Mouse (Mus musculus) kidney, embryonic 15.5 days (tissue): Measurements from ENCODE around the gene Ngef. TPM values are rescaled to one million over a fixed set of nuclear protein-coding genes. Genes with fewer than 3 reads are reported as not detected.
A peak's percentile ranks its signal among the peaks of the same experiment; 100 is the strongest.

ENCODE experiments used
- ATAC-seq: fragments of 200-750 bp; cut with Nextera tagmentation; replicated peaks from 2 replicates; pipeline ENCODE4 v1.8.0; 2017; ENCODE audit warnings: moderate TSS enrichment; ENCODE audit not compliant: low FRiP score
- H3K27ac ChIP-seq: fragments of 300-500 bp; sonication (generic); 2 replicates; pipeline ENCODE4 v1.5.1; 2015; ENCODE audit warnings: mild to moderate bottlenecking, inconsistent platforms
- H3K27me3 ChIP-seq: fragments of 300-500 bp; sonication (generic); 2 replicates; pipeline ENCODE4 v1.6.1; 2015; ENCODE audit warnings: inconsistent platforms
- H3K36me3 ChIP-seq: fragments of 300-500 bp; sonication (generic); 2 replicates; pipeline ENCODE4 v1.6.1; 2015; ENCODE audit warnings: inconsistent platforms
- H3K4me1 ChIP-seq: fragments of 300-500 bp; sonication (generic); 2 replicates; pipeline ENCODE4 v1.6.1; 2015; ENCODE audit warnings: inconsistent platforms
- H3K4me2 ChIP-seq: fragments of 300-500 bp; sonication (generic); 2 replicates; pipeline ENCODE4 v1.6.1; 2015; ENCODE audit warnings: moderate library complexity, mild to moderate bottlenecking, inconsistent platforms
- H3K4me3 ChIP-seq: fragments of 300-500 bp; sonication (generic); replicated peaks from 2 replicates; pipeline ENCODE4 v1.5.1; 2015; ENCODE audit warnings: mild to moderate bottlenecking, inconsistent platforms
- H3K9ac ChIP-seq: fragments of 300-500 bp; sonication (generic); 2 replicates; pipeline ENCODE4 v1.6.1; 2015; ENCODE audit warnings: mild to moderate bottlenecking, inconsistent platforms
- H3K9me3 ChIP-seq: fragments of 300-500 bp; sonication (generic); replicated peaks from 2 replicates; pipeline ENCODE4 v1.6.1; 2016; ENCODE audit warnings: inconsistent platforms
- WGBS: fragments of 180-500 bp; shearing (Covaris S2); methylation state at CpG from one replicate; pipeline ENCODE4 v1.1.7; 2015; ENCODE audit warnings: mixed read lengths; 5-methylcytosine and 5-hydroxymethylcytosine counted together
- polyA plus RNA-seq: library from polyadenylated mRNA; unstranded; fragments of >200 nt; fragmentation: Nextera tagmentation; extraction: Ambion mirVana; gene quantifications from 2 replicates; pipeline ENCODE4 v1.2.1, GENCODE M21; 2015

Gene Ngef
- polyA plus RNA-seq, 1 experiment from 2014 or later = 1.6 TPM

DNA sequence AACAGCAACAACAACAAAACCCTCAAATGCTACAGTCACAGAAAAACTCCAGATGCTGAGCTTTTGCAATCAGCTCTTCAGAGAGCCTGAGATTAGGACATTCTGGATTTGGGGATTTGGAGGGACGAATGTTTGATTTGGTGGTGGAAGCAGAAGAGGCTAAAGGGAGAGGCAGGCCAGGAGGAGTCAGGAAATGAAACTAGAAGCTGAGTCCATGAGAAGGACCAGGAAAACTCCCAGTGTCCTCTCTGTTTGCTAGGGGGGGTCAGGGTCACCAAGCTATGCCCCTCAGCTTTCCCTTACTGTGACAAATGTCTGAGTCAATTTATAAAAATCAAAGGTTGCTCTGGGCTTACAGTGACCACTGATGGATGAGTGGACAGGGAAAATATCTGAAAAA is 20.1 kb downstream of the Ngef start:
- Histone ChIP-seq H3K4me1 (0 out of 2 replicates have a peak, but pooled peaks cover 3% of the 10 kb centered on the region), H3K27me3 (no peaks in the 10 kb centered on the region), H3K4me2 (no peak overlapping the region), H3K27ac (no peak overlapping the region), H3K9ac (no peak overlapping the region), H3K36me3 (no peaks in the 10 kb centered on the region), H3K9me3 (no peaks in the 10 kb centered on the region), H3K4me3 (no peak overlapping the region)
- 79% methylated on average over 1 of the region's 1 CpGs for WGBS
- no peak for ATAC-seq

DNA sequence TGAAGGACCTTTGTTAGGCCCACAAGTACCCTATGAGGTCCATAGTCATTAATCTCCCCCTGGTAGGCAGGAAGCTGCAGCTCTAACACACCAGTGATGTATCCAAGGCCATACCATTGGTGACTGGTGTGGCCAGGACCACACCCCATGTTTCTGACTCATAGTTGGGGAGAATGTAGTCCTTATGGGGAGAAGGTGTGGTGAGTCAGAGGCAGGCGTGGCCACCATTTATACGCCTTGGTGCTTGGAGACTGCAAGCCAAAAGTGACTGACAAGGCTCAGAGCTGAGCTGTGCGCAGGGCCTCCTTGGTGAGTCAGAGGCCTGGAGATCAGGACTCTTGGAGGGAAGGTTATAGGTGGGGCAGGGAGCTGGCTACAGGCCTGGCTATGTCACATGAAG is 22.7 kb downstream of the Ngef start:
- no peak overlapping the region for H3K4me3 ChIP-seq
- no peak overlapping the region for H3K9ac ChIP-seq
- no peaks in the 10 kb centered on the region for H3K27me3 ChIP-seq
- no peak overlapping the region for H3K4me2 ChIP-seq
- WGBS = 93% methylated on average over 3 of the region's 3 CpGs
- H3K9me3 ChIP-seq = no peaks in the 10 kb centered on the region
- ATAC-seq = no peak
- H3K4me1 ChIP-seq = 0 out of 2 replicates have a peak, but pooled peaks cover 3% of the 10 kb centered on the region
- H3K27ac ChIP-seq = no peak overlapping the region
- H3K36me3 ChIP-seq = no peaks in the 10 kb centered on the region

DNA sequence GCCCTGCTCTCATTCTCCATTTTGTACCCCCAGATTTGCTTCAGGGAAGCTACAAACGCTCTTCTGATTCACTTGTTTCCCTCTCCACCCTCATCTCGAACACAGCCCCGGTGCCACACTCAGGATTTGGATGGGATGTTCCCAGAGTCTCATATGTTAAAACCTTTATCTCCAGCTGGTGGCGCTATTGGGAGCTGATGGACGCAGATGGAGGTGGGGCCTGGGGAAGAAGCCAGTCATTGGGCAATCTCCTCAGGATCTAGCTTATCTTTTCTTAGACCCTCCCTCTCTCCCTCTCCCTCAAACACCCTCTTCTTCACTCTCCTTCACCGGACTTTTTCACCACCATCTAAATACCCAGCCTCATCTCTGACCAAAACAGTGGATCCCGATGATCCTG is 32.1 kb downstream of the Ngef start:
- Histone ChIP-seq H3K27me3 (no peaks in the 10 kb centered on the region), H3K9me3 (no peaks in the 10 kb centered on the region), H3K4me3 (no peak overlapping the region), H3K4me1 (0 out of 2 replicates have a peak, but pooled peaks cover 6% of the 10 kb centered on the region), H3K9ac (no peak overlapping the region), H3K27ac (no peak overlapping the region), H3K36me3 (no peaks in the 10 kb centered on the region), H3K4me2 (no peak overlapping the region)
- no peak for ATAC-seq
- WGBS = 37% methylated on average over 7 of the region's 7 CpGs

DNA sequence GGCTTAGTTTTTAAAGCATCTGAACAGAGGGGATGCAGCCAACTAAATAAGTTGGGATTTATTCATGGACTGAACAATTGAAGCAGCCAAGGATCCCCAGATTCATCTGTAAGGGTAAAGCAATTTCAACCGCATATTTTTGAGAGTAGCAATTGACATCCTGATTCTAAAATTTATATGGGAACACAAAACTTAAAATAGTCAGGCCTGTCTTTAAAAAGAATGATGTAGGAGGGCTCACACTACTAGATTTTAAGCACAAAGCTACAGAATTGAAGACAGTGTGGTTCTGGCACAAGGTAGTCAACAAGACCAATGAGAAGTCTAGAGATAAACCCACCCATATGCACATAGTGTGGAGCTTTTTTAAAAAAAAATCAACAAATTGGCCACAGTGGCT is 36.7 kb downstream of the Ngef start:
- no peak overlapping the region for H3K27ac ChIP-seq
- H3K4me2 ChIP-seq = no peak overlapping the region
- H3K9me3 ChIP-seq = no peaks in the 10 kb centered on the region
- H3K4me3 ChIP-seq = no peak overlapping the region
- no peaks in the 10 kb centered on the region for H3K36me3 ChIP-seq
- WGBS = 92% methylated on average over 1 of the region's 1 CpGs
- H3K9ac ChIP-seq = no peak overlapping the region
- no peaks in the 10 kb centered on the region for H3K27me3 ChIP-seq
- H3K4me1 ChIP-seq = peaks cover 11% of the 10 kb centered on the region; the same call in 1 of the 2 replicates
- no peak for ATAC-seq

DNA sequence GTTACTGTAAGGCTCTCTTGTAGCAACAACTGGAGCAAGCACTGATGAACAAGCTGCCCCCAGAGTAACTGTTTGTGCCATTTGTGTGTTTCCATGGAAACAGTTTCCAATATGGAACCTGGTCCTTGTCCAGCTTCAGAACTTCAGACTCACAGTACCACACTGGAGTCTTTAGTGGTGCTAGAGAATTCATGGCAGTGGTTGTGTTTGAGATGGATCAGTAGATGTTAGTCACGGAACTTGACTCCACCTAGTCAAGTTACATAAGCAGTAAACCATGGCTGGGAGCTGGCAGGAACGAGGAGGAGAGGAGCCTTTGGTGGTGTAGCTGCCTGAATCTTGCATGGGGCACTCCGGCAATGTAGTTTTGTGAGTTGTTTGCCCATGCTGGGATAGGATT is 39.6 kb downstream of the Ngef start:
- H3K4me1 ChIP-seq = peaks cover 5% of the 10 kb centered on the region; the same call in 1 of the 2 replicates
- H3K27me3 ChIP-seq = no peaks in the 10 kb centered on the region
- ATAC-seq = no peak
- no peak overlapping the region for H3K27ac ChIP-seq
- 44% methylated on average over 3 of the region's 3 CpGs for WGBS
- no peaks in the 10 kb centered on the region for H3K9me3 ChIP-seq
- no peaks in the 10 kb centered on the region for H3K36me3 ChIP-seq
- no peak overlapping the region for H3K9ac ChIP-seq
- no peak overlapping the region for H3K4me2 ChIP-seq
- H3K4me3 ChIP-seq = no peak overlapping the region

DNA sequence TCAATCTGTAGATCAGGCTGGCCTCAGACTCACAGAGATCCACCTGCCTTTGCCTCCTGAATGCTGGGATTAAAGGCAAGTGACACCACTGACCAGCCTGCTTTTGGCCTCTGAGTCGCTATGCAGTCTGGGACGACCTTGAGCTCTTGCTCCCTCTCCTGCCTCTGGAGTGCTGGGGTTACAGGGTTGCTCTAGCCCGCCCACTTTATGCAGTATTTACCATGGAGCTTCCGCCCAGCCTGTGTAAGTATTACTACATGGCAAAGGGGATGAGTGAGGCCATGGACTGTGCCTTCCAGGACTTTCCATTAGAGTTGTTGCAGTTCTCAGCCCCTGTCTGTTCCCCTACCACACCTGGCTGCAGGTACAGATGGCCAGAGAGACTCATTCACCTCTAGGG is 41.3 kb downstream of the Ngef start:
- Histone ChIP-seq H3K4me2 (no peak overlapping the region), H3K4me1 (peaks cover 5% of the 10 kb centered on the region; the same call in 1 of the 2 replicates), H3K27me3 (no peaks in the 10 kb centered on the region), H3K9me3 (no peaks in the 10 kb centered on the region), H3K27ac (no peak overlapping the region), H3K36me3 (no peaks in the 10 kb centered on the region), H3K4me3 (no peak overlapping the region), H3K9ac (no peak overlapping the region)
- 81% methylated on average over 4 of the region's 4 CpGs for WGBS
- no peak for ATAC-seq

DNA sequence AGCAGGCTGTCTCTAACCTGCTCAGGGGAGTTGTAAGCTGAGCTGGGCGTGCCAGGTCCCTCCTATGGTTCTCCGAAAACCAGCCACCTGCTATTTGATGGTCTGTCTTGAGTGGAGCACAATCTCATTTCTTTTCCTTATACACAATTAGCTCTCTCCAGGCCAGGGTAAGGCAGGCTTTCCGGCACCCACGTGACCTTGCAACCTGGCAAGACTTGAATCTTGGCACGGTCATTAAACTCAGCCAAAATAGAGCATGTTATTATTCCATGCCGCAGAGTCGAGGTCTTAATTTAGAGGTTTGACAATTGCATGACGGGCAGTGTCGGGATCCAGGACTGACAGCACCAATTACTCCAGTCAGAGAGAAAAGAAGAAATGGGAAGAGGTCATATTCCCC is 46.5 kb downstream of the Ngef start:
- Histone ChIP-seq H3K4me2 (no peak overlapping the region), H3K27me3 (peaks cover under 1% of the 10 kb centered on the region; the same call in 1 of the 2 replicates), H3K9ac (no peak overlapping the region), H3K4me1 (no peaks in the 10 kb centered on the region), H3K36me3 (no peaks in the 10 kb centered on the region), H3K27ac (no peak overlapping the region), H3K4me3 (no peak overlapping the region), H3K9me3 (no peaks in the 10 kb centered on the region)
- ATAC-seq = no peak
- WGBS = 79% methylated on average over 9 of the region's 9 CpGs

DNA sequence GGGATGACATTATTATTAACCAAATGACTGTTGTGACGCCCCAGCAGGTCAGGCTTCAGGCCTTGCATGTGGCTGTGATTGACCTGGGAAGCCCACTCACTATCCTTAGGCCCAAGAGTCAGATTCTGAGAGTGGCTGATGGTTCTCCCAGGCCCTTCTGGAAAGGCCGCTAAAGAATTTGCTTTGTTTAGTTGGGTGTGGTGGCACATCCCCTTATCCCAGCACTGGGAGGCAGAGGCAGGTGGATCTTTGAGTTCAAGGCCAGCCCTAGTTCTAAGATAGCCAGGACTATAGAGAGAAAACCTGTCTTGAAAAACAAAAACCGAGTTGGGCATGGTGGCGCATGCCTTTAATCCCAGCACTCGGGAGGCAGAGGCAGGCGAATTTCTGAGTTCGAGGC is 48.6 kb downstream of the Ngef start:
- Histone ChIP-seq H3K27ac (no peak overlapping the region), H3K36me3 (no peaks in the 10 kb centered on the region), H3K4me3 (no peak overlapping the region), H3K4me2 (no peak overlapping the region), H3K27me3 (peaks cover 4% of the 10 kb centered on the region; the same call in 1 of the 2 replicates), H3K9me3 (no peaks in the 10 kb centered on the region), H3K4me1 (0 out of 2 replicates have a peak, but pooled peaks cover 4% of the 10 kb centered on the region), H3K9ac (no peak overlapping the region)
- WGBS = 91% methylated on average over 7 of the region's 7 CpGs
- no peak for ATAC-seq

DNA sequence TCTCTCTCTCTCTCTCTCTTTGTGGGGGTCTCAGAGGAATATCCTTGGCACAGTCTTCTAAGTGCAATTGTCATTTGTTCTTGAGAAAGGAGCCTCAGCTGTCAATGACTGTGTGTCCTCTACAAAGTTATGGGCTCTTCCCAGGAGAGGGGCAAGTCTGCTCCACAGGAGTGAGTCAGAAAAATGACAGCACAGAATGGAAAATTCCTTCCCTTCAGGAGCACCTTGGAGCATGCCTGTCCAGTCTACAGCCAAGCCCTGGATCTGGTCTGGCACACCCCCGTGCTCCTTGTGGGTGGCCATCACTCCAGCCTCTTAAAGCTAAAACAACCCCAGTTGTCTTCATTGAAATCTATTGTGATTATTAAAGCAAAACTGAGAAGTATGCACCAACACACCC is 52.1 kb downstream of the Ngef start:
- 68% methylated on average over 1 of the region's 1 CpGs for WGBS

DNA sequence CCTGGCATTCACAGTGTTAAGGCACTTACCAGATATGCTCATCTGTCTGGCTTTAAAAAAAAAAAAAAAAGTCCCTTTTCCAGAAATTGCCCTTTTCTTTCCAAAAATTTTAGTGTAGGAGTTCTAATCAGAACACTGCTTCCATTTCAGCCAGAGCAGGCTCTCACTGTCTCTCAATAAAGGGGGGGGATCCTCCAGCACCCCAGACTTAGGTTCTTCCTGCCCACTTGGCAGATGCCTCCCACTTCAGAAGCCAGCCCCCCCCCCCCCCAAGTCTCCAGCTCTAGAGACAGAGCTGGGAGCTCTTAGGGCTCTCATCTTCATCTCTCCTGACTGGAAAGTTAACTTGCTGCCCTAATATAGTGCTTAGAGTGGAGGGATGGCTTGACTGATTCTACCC is 53.2 kb downstream of the Ngef start:
- Histone ChIP-seq H3K27ac (no peak overlapping the region), H3K4me3 (no peak overlapping the region), H3K4me1 (0 out of 2 replicates have a peak, but pooled peaks cover 4% of the 10 kb centered on the region), H3K27me3 (peaks cover 7% of the 10 kb centered on the region; the same call in 1 of the 2 replicates), H3K9me3 (no peaks in the 10 kb centered on the region), H3K4me2 (no peak overlapping the region), H3K9ac (no peak overlapping the region), H3K36me3 (no peaks in the 10 kb centered on the region)
- no peak for ATAC-seq

More for the DNA sequence above, 52.1 kb downstream of the Ngef start:
- H3K4me1 ChIP-seq = 0 out of 2 replicates have a peak, but pooled peaks cover 4% of the 10 kb centered on the region
- H3K4me2 ChIP-seq = no peak overlapping the region
- H3K36me3 ChIP-seq = no peaks in the 10 kb centered on the region
- H3K9me3 ChIP-seq = no peaks in the 10 kb centered on the region
- H3K27ac ChIP-seq = no peak overlapping the region
- ATAC-seq = no peak
- no peak overlapping the region for H3K4me3 ChIP-seq
- no peak overlapping the region for H3K9ac ChIP-seq
- peaks cover 7% of the 10 kb centered on the region; the same call in 1 of the 2 replicates for H3K27me3 ChIP-seq

DNA sequence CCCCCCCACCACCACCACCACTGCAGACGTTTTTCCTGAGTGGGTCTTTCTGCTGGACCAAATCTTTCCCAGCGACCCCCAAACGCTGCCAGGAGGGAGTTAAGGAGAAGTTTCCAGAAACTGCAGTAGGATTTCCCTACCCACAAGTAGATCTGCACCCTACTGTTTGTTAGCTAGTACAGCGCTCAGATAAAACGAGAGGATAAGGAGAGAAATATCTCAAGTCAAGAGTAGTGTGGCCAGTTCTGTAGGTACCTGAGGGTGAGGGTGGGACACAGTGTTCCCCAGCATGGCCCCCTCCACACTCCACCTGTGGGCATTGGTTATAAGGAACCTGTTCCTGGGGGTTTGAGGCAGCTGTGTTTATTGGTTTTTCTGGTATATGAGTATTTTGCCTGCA is 62.8 kb downstream of the Ngef start:
- 20% methylated on average over 5 of the region's 5 CpGs for WGBS
- no peak for ATAC-seq
- H3K4me2 ChIP-seq = peak overlapping the region; percentile 100
- peaks cover 18% of the 10 kb centered on the region for H3K4me1 ChIP-seq
- peaks cover 61% of the 10 kb centered on the region for H3K27me3 ChIP-seq
- no peak overlapping the region for H3K9ac ChIP-seq
- no peaks in the 10 kb centered on the region for H3K9me3 ChIP-seq
- H3K36me3 ChIP-seq = no peaks in the 10 kb centered on the region
- H3K27ac ChIP-seq = no peak overlapping the region
- H3K4me3 ChIP-seq = peak overlapping the region; percentile 68; the same call in 1 of the 2 replicates

DNA sequence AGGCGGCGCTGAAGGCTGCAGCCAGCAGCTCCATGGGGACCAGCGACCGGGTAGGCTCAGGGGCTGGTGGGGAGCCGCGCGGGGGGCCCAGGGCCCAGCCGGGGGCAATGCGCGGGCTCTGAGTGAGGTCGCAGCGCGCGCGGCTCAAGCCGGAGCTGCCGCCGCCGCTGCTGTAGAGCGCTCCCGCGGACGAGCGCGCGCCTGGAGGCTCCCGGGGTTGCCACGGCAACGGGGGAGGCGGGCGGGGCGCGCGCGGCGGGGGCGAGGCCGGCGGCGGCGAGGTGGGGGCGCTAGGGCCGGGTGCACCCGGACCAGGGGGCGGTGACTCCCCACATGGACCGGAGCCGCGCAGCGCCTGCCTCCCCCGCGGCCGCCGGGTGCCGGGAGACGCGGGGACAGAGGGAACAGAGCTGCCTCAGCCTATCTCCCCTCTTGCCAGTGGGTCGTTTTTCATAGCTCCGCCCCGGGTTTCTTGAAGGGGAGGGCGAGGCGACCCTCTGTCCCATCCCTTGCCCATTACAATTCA is 63.4 kb downstream of the Ngef start:
- H3K9ac ChIP-seq = peak overlapping the region; percentile 50
- H3K36me3 ChIP-seq = no peaks in the 10 kb centered on the region
- H3K27me3 ChIP-seq = peaks cover 64% of the 10 kb centered on the region
- under 1% methylated on average over 55 of the region's 61 CpGs for WGBS
- ATAC-seq = peak; percentile 75
- H3K9me3 ChIP-seq = no peaks in the 10 kb centered on the region
- H3K4me3 ChIP-seq = peak overlapping the region; percentile 68
- no peak overlapping the region for H3K27ac ChIP-seq
- peak overlapping the region; percentile 100 for H3K4me2 ChIP-seq
- peaks cover 18% of the 10 kb centered on the region for H3K4me1 ChIP-seq
